In the genomic region with DNA sequence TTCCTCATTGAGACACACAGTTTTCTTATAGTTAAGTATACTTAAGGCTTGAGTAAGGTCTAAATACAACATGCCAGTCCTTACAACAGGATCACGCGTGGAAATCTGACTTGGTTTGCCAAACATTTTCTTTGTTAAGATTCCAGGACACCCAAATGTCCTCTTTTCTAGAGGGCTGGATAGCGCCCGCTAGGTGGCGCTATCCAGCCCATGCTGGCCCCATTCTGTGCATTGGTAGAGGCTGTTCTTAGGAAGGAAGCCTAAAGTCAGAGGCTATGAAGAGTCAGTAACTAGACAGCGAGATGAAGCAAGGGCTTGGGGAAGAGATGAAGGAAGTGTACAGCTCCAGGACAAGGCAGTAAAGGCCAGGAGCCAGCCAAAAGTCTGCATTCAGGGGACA, we compare ENCODE assay signal across 9 mouse cellular contexts. TPM values are rescaled to one million over a fixed set of nuclear protein-coding genes. Genes with fewer than 3 reads are reported as not detected.
DNase-seq lines count a peak whose midpoint lies in the region; ATAC-seq and TF ChIP-seq lines count a peak whose summit lies in the region.
"Had no signal": no experiment of that assay in that cellular context is flagged by ENCODE, and none has a peak within 500 bp of the region (broad histone marks: within the 10 kb centered on the region; RNA-seq: fewer than 3 reads in every experiment).

No protein-coding gene starts in this region.

- no peak overlapping the region for H3K27ac ChIP-seq in kidney, adult 2 months (ENCODE audit: insufficient read depth, low read depth, low read length)
- no peak overlapping the region for H3K27ac ChIP-seq in midbrain, embryonic 13.5 days
- H3K27ac ChIP-seq: limb, embryonic 13.5 days had no signal

- H3K9me3 ChIP-seq in midbrain, embryonic 13.5 days = no peaks in the 10 kb centered on the region
- H3K9me3 ChIP-seq: limb, embryonic 13.5 days had no signal

- TF ChIP-seq CTCF in kidney, adult 2 months (conservative IDR thresholded peaks at IDR 0.05; ENCODE audit: insufficient read depth, insufficient read length, low read depth, low read length) = peak; percentile 41

- no peak overlapping the region for H3K9ac ChIP-seq in midbrain, embryonic 13.5 days (replicated peaks)
- H3K9ac ChIP-seq: limb, embryonic 13.5 days had no signal

- H3K27me3 ChIP-seq in kidney, adult 2 months (replicated peaks; ENCODE audit: control insufficient read depth, insufficient read depth, low read length) = no peaks in the 10 kb centered on the region
- no peaks in the 10 kb centered on the region for H3K27me3 ChIP-seq in midbrain, embryonic 13.5 days

- WGBS in kidney, adult 2 months = 28% methylated on average over 6 of the region's 6 CpGs
- 20% methylated on average over 6 of the region's 6 CpGs for WGBS in midbrain, embryonic 13.5 days

- no peaks in the 10 kb centered on the region for H3K4me1 ChIP-seq in kidney, adult 2 months (ENCODE audit: control insufficient read depth, insufficient read depth, low read length)
- H3K4me1 ChIP-seq in midbrain, embryonic 13.5 days (replicated peaks) = peaks cover 16% of the 10 kb centered on the region

- no peak overlapping the region for H3K4me3 ChIP-seq in kidney, adult 2 months (ENCODE audit: insufficient read depth, low read depth, low read length)
- H3K4me3 ChIP-seq in midbrain, embryonic 13.5 days (replicated peaks) = no peak overlapping the region
- H3K4me3 ChIP-seq: limb, embryonic 13.5 days had no signal

- ATAC-seq in CD4-positive, CD25-positive, alpha-beta regulatory T cell, adult 4 months = peak; percentile 18
- ATAC-seq in megakaryocyte, adult 5-6 weeks (ENCODE audit: poor library complexity, severe bottlenecking) = peak; percentile 67
- no peak for ATAC-seq in midbrain, embryonic 13.5 days

- peak; percentile 19 for DNase-seq in kidney, adult 2 months
- DNase-seq in kidney, adult 8-10 months = no peak
- DNase-seq in ZHBTc4 (ENCODE audit: low read depth, low spot score) = peak; percentile 64
- no peak for DNase-seq in cerebellum, adult 9-11 months
- no peak for DNase-seq in right cerebral cortex, postnatal 36 days (ENCODE audit: low spot score in 2 of 2)

- TF ChIP-seq POLR2A in kidney, adult 2 months (IDR thresholded peaks at IDR 0.05; ENCODE audit: low read depth, low read length) = no peak

- H3K4me2 ChIP-seq in midbrain, embryonic 13.5 days (replicated peaks) = no peak overlapping the region
- H3K4me2 ChIP-seq: limb, embryonic 13.5 days had no signal

- no peaks in the 10 kb centered on the region for H3K36me3 ChIP-seq in kidney, adult 2 months (ENCODE audit: control insufficient read depth, insufficient read depth, low read length)
- H3K36me3 ChIP-seq in midbrain, embryonic 13.5 days = no peaks in the 10 kb centered on the region
- H3K36me3 ChIP-seq: limb, embryonic 13.5 days had no signal

RNA-seq across cellular contexts. Expression of gene Tm9sf3, which starts 49.9 kb away (rescaled TPM):
- polyA plus RNA-seq in kidney, adult 2 months (2012; rRNA removed) = 63.2 and 80.6 TPM in 2 replicates
- polyA plus RNA-seq in CD4-positive, CD25-positive, alpha-beta regulatory T cell, adult 4 months (2017; shearing (Covaris generic)) = 10 to 100 TPM; 14.2 to 34.8 TPM
- 134 and 153 TPM in 2 replicates for total RNA-seq in megakaryocyte, adult 5-6 weeks (2015)
- 234 and 235 TPM in 2 replicates for total RNA-seq in megakaryocyte, adult 5-6 weeks (2017)
- 89.9 and 93.0 TPM in 2 replicates for polyA plus RNA-seq in midbrain, embryonic 13.5 days (2015; fragmentation: Nextera tagmentation; extraction: Ambion mirVana)

Comparison
In these comparisons a context has a peak if more than half of its experiments do, and no peak if none do; other contexts are left out.
1. DNase-seq: peak in kidney, adult 2 months (single experiment) and ZHBTc4 (single experiment); none in kidney, adult 8-10 months (0 of 2), cerebellum, adult 9-11 months (single experiment) and right cerebral cortex, postnatal 36 days (0 of 2).